Comparison of ENCODE assay signal across 11 mouse cellular contexts in genomic region chr1:71938323-71939007, GRCm38 (mm10).
DNase-seq lines count a peak whose midpoint lies in the region; ATAC-seq and TF ChIP-seq lines count a peak whose summit lies in the region.
"Had no signal": no experiment of that assay in that cellular context is flagged by ENCODE, and none has a peak within 500 bp of the region (broad histone marks: within the 10 kb centered on the region; RNA-seq: fewer than 3 reads in every experiment).

No protein-coding gene starts in this region.

- 40% methylated on average over 12 of the region's 12 CpGs for WGBS in kidney, adult 2 months
- WGBS in lung, embryonic 15.5 days = 19% methylated on average over 12 of the region's 12 CpGs
- WGBS in stomach, embryonic 15.5 days = 17% methylated on average over 12 of the region's 12 CpGs
- WGBS in midbrain, embryonic 11.5 days = 79% methylated on average over 12 of the region's 12 CpGs

- ATAC-seq in hematopoietic stem cell, adult 5-6 weeks (replicated peaks in 1 of 2; ENCODE audit: insufficient read depth in 1 of 2, low FRiP score in 2 of 2, low TSS enrichment in 1 of 2, low read depth in 1 of 2, poor library complexity in 2 of 2, severe bottlenecking in 2 of 2) = peak; percentile 84 to 85
- no peak for ATAC-seq in lung, embryonic 15.5 days (ENCODE audit: borderline replicate concordance, extremely low read depth, low FRiP score, low TSS enrichment)
- no peak for ATAC-seq in stomach, embryonic 15.5 days (ENCODE audit: insufficient read depth, low FRiP score, low read depth)
- no peak for ATAC-seq in midbrain, embryonic 11.5 days (ENCODE audit: low FRiP score)

- TF ChIP-seq POLR2A in kidney, adult 2 months (IDR thresholded peaks at IDR 0.05; ENCODE audit: low read depth, low read length) = no peak

- no peak overlapping the region for H3K27ac ChIP-seq in kidney, adult 2 months (ENCODE audit: insufficient read depth, low read depth, low read length)
- H3K27ac ChIP-seq in lung, embryonic 15.5 days = no peak overlapping the region
- no peak overlapping the region for H3K27ac ChIP-seq in stomach, embryonic 15.5 days
- no peak overlapping the region for H3K27ac ChIP-seq in midbrain, embryonic 11.5 days (ENCODE audit: low read depth, low read length)
- H3K27ac ChIP-seq: embryonic facial prominence, embryonic 13.5 days had no signal

- DNase-seq in kidney, adult 2 months = peak; percentile 4
- no peak for DNase-seq in kidney, adult 11 months
- DNase-seq in layer of hippocampus, adult 18-20 months (ENCODE audit: low spot score in 2 of 2) = no peak
- no peak for DNase-seq in midbrain, embryonic 11.5 days (ENCODE audit: low spot score, missing footprints)
- DNase-seq in frontal cortex, postnatal 14 days (ENCODE audit: low spot score in 2 of 2) = no peak
- DNase-seq: kidney, postnatal 25 days; thymus, adult 2 months had no signal

- no peaks in the 10 kb centered on the region for H3K27me3 ChIP-seq in kidney, adult 2 months (replicated peaks; ENCODE audit: control insufficient read depth, insufficient read depth, low read length)
- no peaks in the 10 kb centered on the region for H3K27me3 ChIP-seq in lung, embryonic 15.5 days
- H3K27me3 ChIP-seq in stomach, embryonic 15.5 days (replicated peaks) = no peaks in the 10 kb centered on the region
- H3K27me3 ChIP-seq in midbrain, embryonic 11.5 days (ENCODE audit: control insufficient read depth, insufficient read depth, low read length) = no peaks in the 10 kb centered on the region
- H3K27me3 ChIP-seq: embryonic facial prominence, embryonic 13.5 days had no signal

- H3K36me3 ChIP-seq in kidney, adult 2 months (ENCODE audit: control insufficient read depth, insufficient read depth, low read length) = no peaks in the 10 kb centered on the region
- no peaks in the 10 kb centered on the region for H3K36me3 ChIP-seq in lung, embryonic 15.5 days
- no peaks in the 10 kb centered on the region for H3K36me3 ChIP-seq in stomach, embryonic 15.5 days
- H3K36me3 ChIP-seq in midbrain, embryonic 11.5 days (ENCODE audit: control insufficient read depth, insufficient read depth, low read length) = no peaks in the 10 kb centered on the region
- H3K36me3 ChIP-seq: embryonic facial prominence, embryonic 13.5 days had no signal

- H3K4me1 ChIP-seq in kidney, adult 2 months (ENCODE audit: control insufficient read depth, insufficient read depth, low read length) = no peaks in the 10 kb centered on the region; the same call in 1 of the 2 replicates
- H3K4me1 ChIP-seq in lung, embryonic 15.5 days = peaks cover 27% of the 10 kb centered on the region
- 0 out of 2 replicates have a peak, but pooled peaks cover 10% of the 10 kb centered on the region for H3K4me1 ChIP-seq in stomach, embryonic 15.5 days
- no peaks in the 10 kb centered on the region for H3K4me1 ChIP-seq in midbrain, embryonic 11.5 days (ENCODE audit: control insufficient read depth, insufficient read depth, low read length)

- no peak overlapping the region for H3K4me3 ChIP-seq in kidney, adult 2 months (ENCODE audit: insufficient read depth, low read depth, low read length)
- no peak overlapping the region for H3K4me3 ChIP-seq in lung, embryonic 15.5 days
- H3K4me3 ChIP-seq in stomach, embryonic 15.5 days (replicated peaks) = no peak overlapping the region
- H3K4me3 ChIP-seq in midbrain, embryonic 11.5 days (ENCODE audit: low read depth, low read length) = no peak overlapping the region
- H3K4me3 ChIP-seq: embryonic facial prominence, embryonic 13.5 days had no signal

- H3K9me3 ChIP-seq in lung, embryonic 15.5 days = no peaks in the 10 kb centered on the region
- no peaks in the 10 kb centered on the region for H3K9me3 ChIP-seq in stomach, embryonic 15.5 days
- H3K9me3 ChIP-seq in midbrain, embryonic 11.5 days (ENCODE audit: control insufficient read depth, low read length) = no peaks in the 10 kb centered on the region
- H3K9me3 ChIP-seq: embryonic facial prominence, embryonic 13.5 days had no signal

- peak overlapping the region; percentile 21; the same call in 1 of the 2 replicates for H3K4me2 ChIP-seq in lung, embryonic 15.5 days
- peak overlapping the region; percentile 29 for H3K4me2 ChIP-seq in stomach, embryonic 15.5 days
- H3K4me2 ChIP-seq in midbrain, embryonic 11.5 days = no peak overlapping the region
- H3K4me2 ChIP-seq: embryonic facial prominence, embryonic 13.5 days had no signal

- TF ChIP-seq CTCF in kidney, adult 2 months (conservative IDR thresholded peaks at IDR 0.05; ENCODE audit: insufficient read depth, insufficient read length, low read depth, low read length) = no peak

- no peak overlapping the region for H3K9ac ChIP-seq in lung, embryonic 15.5 days
- H3K9ac ChIP-seq in stomach, embryonic 15.5 days = no peak overlapping the region
- no peak overlapping the region for H3K9ac ChIP-seq in midbrain, embryonic 11.5 days (ENCODE audit: low read length)
- H3K9ac ChIP-seq: embryonic facial prominence, embryonic 13.5 days had no signal

Comparison
In these comparisons a context has a peak if more than half of its experiments do, and no peak if none do; other contexts are left out.
1. ATAC-seq: peak in hematopoietic stem cell, adult 5-6 weeks (2 of 2); none in lung, embryonic 15.5 days (single experiment), stomach, embryonic 15.5 days (single experiment) and midbrain, embryonic 11.5 days (single experiment).